Mouse (Mus musculus) embryo, embryonic 10.5 days (tissue): ENCODE measurements around the gene Vsnl1.
A peak's percentile ranks its signal among the peaks of the same experiment; 100 is the strongest.

Experiments used
- DNase-seq: peaks from one replicate; pipeline ENCODE4 v3.0.0-alpha.2; 2015; ENCODE audit warnings: low spot score

The Vsnl1 gene

DNA sequence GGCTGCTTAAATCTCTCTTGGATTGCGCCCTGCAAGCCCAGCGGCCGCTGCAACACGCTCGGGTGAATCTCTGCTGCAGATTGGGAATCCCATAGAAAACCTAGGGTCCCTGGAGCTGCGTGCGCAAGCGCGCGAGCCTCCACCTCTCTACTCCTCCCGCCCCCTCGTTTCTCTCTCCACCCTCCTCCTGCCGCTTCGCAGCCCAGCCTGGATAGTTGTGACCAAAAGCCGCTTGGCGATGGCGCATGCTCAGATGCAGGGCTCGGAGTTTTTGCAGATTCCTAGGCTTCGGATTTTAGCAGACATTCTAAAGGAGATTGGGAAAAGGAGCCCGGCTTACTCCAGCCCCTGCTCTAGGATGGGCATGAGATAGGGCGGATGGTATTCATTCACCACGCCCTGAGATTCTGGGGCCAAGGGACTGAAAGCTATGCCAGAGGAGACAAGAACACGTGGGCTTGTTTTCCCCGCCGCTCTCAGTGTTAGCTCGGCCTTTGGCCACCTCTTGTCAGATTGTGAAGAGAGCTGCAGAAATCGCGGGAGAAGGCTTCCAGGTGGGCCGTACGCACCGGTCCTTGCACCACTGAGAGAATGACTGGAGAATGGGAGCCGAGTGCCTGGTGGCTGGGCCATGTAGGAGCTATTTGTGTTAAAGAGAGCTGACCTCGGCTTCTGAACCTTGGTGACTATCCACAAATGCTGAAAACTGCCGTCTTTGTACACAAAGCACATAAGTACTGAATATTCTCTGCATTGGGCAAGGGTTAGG lies at the start of gene Vsnl1:
Gene Vsnl1, minus strand, starts transcription at position 117 of the 769 bp plus-strand sequence.
- peak; percentile 90 for DNase-seq

GRCm38 (mm10) chr12:11456632-11457031 lies 20.2 kb upstream of the Vsnl1 start:
- no peak for DNase-seq

DNA sequence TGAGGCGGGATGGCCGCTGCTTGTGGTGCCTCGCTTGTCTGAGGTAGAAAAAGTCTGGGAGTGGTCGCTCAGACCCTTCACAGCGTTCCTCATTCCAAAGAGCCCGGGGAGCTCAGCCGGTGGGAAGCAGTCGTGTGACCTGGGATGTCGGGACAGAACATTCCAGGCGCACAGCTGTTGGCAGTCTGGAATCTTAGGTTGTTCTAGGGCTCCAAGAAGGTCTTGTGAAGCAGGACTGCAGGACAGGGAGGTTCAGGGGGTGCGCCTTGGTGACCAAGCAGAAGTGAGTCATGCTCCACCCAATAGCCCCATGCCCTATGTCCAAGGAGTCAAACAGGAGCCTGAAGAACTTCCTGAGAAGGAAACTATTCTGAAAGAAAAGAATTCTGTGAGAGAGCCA lies 19.8 kb upstream of the Vsnl1 start:
- no peak for DNase-seq

DNA sequence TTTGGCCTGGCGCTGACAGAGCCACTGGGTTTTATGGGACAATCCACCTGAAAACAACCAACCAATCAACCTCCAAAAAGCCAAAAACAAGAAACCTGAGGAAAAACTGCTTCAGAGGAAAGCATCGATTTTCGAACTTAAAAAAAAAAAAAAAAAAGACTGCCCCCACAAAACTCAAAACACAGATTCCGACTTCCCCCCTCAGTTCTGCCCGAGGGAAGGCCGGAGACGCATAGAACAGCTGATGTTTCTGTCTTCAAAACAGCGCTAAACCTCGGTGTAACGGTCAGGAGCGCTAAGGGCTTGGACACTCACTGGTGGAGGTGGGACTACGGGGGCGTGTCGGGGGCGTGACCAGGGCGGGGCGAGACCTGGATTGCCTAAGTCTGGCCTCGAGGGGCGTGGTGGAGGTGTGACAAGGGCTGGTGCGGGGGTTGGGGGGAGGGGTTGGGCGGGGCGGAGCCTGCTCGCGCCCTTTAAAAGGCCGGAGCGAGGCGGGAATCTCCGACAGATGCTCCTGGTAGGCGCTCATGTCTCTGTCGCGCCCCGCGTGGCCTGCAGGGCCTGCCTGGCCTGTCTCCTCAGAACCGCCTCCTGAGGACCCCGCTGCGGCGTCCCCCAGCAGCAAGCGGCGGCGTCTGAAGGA lies 19.3 kb upstream of the Vsnl1 start, which contains the start of gene Rad51ap2:
Gene Rad51ap2, plus strand, starts transcription at position 531 of the 646 bp plus-strand sequence.
- DNase-seq, result peak; percentile 97

DNA sequence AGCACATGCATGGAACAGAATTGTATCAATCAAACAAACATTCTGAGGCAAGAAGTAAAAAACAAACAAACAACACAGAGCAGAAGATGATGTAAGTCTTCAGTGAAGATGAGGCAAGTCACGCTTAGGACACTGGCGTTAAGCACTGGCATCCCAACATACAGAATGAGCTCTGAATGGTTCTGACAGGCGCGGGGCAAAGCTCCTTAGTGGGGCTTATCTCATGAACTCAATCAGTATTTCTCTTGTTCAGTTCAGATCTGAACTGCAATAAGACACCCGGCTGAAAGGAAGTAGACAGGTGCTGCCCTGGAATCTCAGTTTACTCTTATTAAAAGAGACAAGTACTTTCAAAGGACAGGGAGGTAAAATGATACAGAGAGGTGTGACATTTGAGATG lies 17.7 kb upstream of the Vsnl1 start:
- no peak for DNase-seq

GRCm38 (mm10) chr12:11437907-11438447 lies 1.6 kb upstream of the Vsnl1 start:
- peak; percentile 18 for DNase-seq

DNA sequence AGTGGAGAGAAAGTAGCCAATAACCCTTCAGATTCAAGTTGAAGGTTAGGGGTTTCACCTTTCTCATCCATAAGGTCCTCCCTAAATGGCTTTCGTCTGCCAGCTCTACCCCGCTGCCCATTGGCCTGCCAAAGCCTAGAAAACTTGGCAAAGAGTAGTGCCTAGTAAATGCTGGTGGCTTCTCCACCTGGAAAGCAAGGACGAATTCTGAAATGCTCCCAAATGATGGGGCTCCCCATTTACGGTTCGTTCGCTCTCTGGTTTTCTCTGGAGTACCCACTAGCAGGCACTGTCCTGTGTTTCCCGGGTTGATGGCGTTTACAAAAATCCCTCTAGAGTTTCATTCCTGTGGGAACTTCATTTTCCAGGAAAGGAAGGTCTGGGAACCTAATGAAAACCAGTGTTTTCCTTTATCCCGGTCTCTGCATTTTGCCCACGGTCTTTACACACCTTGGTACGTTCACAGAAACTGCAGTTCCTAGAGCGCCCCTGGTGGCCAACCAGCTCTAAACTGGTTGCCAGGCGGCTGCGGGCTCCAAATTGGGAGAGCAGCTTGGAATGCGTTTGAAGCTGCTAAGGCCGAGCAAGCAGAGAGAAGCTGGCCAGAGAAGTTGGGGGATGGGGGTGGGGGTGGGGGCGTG lies 973 bp upstream of the Vsnl1 start:
- DNase-seq, result peak; percentile 92

GRCm38 (mm10) chr12:11436023-11436350 lies 426 bp downstream of the Vsnl1 start:
- DNase-seq, result peak; percentile 36

GRCm38 (mm10) chr12:11435246-11436022 lies 979 bp downstream of the Vsnl1 start:
- DNase-seq, result peak; percentile 27

DNA sequence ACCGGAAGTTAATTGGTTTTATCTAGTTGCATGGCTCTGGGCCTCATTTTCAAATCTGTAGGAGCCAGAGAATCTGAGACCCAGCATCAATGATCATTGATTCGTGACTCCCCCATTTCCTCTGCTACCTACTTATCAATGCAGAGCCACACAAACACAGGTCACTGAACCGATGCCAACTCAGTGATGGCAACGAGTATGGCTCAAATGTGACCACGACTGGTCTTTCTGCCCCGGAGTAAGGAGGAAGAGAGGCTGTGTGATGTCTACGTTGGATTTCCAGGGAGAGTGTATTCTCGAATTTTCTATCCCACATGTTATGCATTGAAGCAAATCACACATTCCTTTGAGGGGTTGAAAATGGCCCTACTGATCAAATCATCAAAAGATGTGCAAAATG lies 2.0 kb downstream of the Vsnl1 start:
- DNase-seq, result no peak

DNA sequence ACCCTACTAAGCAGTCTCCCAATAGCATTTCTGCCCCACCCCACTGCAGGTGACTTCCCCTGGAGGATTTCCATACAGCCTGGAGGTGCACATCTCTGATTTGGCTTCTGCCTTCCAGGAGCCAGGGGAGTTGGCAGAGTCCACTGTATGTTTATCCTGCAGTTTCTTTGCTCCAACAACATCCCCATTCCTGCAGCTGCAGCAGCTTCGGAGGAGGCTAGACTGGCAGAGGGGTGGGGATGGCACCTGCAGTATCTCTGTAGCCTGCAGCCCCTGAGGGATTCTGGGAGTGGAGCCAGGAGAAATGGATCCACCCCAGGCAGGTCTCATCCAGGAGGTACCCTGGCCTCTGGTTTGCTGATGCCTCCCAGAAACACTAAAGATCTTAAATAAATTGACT lies 2.7 kb downstream of the Vsnl1 start:
- no peak for DNase-seq

GRCm38 (mm10) chr12:11433126-11433525 lies 3.3 kb downstream of the Vsnl1 start:
- DNase-seq, result no peak

- no peak for DNase-seq
These were observed 9.0 kb downstream of the Vsnl1 start for GRCm38 (mm10) chr12:11427396-11427795.

DNA sequence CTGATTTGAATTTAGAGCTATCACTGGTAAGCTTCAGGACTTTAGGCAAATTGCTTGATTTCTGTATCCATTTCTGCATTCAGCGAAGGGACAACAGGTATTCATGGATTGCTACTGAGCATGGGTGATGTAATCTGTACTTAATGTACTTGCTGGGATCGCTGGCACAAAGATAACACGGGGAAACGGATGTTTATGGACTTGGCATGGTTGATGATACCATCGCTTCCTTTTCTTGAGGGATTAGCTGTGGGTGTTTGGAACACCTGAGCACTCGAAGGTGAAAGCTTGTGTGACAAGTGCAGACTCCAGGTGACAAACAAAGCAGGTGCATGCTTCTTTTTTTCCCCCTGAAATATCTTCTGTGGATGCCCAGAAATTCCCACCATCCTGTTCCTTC lies 18.3 kb downstream of the Vsnl1 start:
- DNase-seq, result no peak

GRCm38 (mm10) chr12:11407679-11408078 lies 28.7 kb downstream of the Vsnl1 start:
- no peak for DNase-seq

DNA sequence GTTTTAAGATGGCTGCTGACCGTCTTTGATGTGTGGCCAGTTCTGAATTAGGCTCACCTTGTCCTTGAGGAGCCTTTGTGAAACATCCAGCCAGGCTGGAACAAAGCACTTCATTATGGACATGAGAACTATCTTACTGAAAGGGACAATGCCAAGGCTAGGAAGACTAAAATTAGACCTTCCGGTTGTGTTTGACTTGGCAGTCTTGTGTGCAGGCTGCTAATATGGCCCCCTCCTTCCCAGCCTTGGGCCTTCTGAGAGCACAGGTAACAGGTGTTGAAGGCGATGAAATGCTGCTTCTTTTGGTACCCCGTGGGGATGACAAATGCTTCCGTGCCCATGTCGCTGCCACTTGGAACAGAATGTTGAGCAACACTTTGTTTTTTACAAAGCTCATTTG lies 37.6 kb downstream of the Vsnl1 start:
- no peak for DNase-seq

DNA sequence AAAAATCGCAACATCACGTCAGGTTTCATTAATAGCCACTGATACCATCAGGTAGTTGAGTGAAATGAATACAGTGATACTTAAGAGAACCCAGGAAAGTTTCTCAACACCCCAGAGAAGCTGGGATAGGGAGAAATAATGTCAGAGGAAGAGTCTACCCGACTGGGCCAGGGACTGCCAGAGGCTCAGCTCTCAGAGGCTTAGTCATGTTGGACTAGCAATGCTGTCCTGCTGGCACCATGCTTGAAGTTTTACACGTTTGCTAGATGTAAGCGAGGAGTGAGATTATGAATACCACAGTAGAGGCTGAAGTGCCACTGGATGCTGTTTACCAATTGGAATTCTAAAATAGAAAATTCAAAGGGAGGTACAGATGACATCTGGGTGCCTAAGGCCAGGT lies 39.4 kb downstream of the Vsnl1 start:
- DNase-seq, result no peak

GRCm38 (mm10) chr12:11395470-11395869 lies 40.9 kb downstream of the Vsnl1 start:
- DNase-seq, result no peak

DNA sequence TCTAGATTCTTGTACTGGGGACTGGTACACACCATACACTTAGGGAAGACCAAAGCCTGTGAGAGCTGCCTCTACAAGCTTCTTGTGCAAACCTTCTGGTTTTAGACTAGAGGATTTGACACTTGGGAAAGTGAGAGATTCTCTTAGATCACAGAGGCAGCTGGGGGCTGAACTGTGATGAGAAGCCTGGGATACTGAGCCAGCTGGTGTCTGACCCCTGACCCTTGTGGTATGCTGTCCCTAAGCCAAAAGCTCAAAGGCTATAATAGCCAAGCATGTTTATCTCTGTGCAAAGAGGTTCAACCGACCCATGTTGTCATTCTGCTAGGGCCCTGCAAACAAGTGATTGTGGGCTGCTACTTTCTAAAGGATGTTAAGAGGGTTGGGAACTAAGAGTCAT lies 43.9 kb downstream of the Vsnl1 start:
- peak; percentile 34 for DNase-seq

GRCm38 (mm10) chr12:11391244-11391949 lies 45.0 kb downstream of the Vsnl1 start:
- DNase-seq, result peak; percentile 23

DNA sequence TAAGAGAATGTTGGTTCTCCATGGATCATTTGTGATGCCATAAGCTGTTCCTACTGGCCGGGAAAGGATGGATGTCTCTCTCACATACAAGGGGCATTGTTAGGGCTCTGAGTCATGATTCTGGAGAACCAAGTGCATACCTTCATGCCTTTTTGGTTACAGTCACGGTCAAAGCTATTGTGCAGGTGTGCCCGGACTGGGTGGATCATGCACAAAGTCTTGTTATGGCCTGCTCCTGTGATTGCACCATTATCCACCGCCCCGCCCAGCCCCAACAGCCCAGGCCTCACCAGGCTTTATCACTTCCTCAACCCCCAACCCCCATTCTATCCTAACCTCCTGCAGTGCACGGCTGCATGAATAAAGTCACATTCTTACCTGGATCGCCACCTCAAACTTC lies 47.3 kb downstream of the Vsnl1 start:
- no peak for DNase-seq

- DNase-seq, result no peak
These were observed 51.7 kb downstream of the Vsnl1 start for GRCm38 (mm10) chr12:11384754-11385153.
